Mouse (Mus musculus) c-Kit-positive CD71-positive TER-119-positive erythroid progenitor cells, embryonic 14.5 days (primary cell): ENCODE results near the gene Sema4c.

Experiments used
- DNase-seq: peaks from one replicate; pipeline ENCODE4 v3.0.0-alpha.2; 2013; ENCODE audit warnings: low spot score

Sema4c gene

GRCm38 (mm10) chr1:36558031-36558993 is at the start of gene Sema4c:
Gene Sema4c, minus strand, starts transcription at chr1:36558349.
- DNase-seq = no peak

- no peak for DNase-seq
Measured at GRCm38 (mm10) chr1:36606951-36607350, 48.8 kb upstream of the Sema4c start.

- DNase-seq = no peak
Measured at GRCm38 (mm10) chr1:36604254-36605156, 46.4 kb upstream of the Sema4c start.

- DNase-seq = no peak
Measured at GRCm38 (mm10) chr1:36603361-36603760, 45.2 kb upstream of the Sema4c start.

GRCm38 (mm10) chr1:36602271-36602670 is 44.1 kb upstream of the Sema4c start:
- no peak for DNase-seq

GRCm38 (mm10) chr1:36598411-36598810 is 40.3 kb upstream of the Sema4c start:
- no peak for DNase-seq

- no peak for DNase-seq
Measured at GRCm38 (mm10) chr1:36596114-36596513, 38.0 kb upstream of the Sema4c start.

- no peak for DNase-seq
Measured at GRCm38 (mm10) chr1:36595167-36595931, 37.2 kb upstream of the Sema4c start.

GRCm38 (mm10) chr1:36593099-36593498 is 35.0 kb upstream of the Sema4c start:
- no peak for DNase-seq

- no peak for DNase-seq
Measured at GRCm38 (mm10) chr1:36591408-36591807, 33.3 kb upstream of the Sema4c start.

GRCm38 (mm10) chr1:36590664-36591063 is 32.5 kb upstream of the Sema4c start:
- no peak for DNase-seq

- DNase-seq = no peak
Measured at GRCm38 (mm10) chr1:36589486-36589885, 31.3 kb upstream of the Sema4c start.

- no peak for DNase-seq
Measured at GRCm38 (mm10) chr1:36588476-36589450, 30.6 kb upstream of the Sema4c start.

- no peak for DNase-seq
Measured at GRCm38 (mm10) chr1:36587860-36588259, 29.7 kb upstream of the Sema4c start.

- DNase-seq = no peak
Measured at GRCm38 (mm10) chr1:36586288-36586687, 28.1 kb upstream of the Sema4c start.

GRCm38 (mm10) chr1:36583408-36584116 is 25.4 kb upstream of the Sema4c start:
- DNase-seq = no peak

GRCm38 (mm10) chr1:36582211-36582610 is 24.1 kb upstream of the Sema4c start:
- DNase-seq = no peak

GRCm38 (mm10) chr1:36581260-36581659 is 23.1 kb upstream of the Sema4c start:
- no peak for DNase-seq

GRCm38 (mm10) chr1:36580384-36581207 is 22.4 kb upstream of the Sema4c start:
- DNase-seq = peak; percentile 43
